Mouse (Mus musculus): ENCODE measurements around the gene Mapk3.

- TF ChIP-seq CTCF (IDR thresholded peaks at IDR 0.05; ENCODE audit: control insufficient read depth, insufficient read depth, low read length): no peak
- TF ChIP-seq POLR2A (IDR thresholded peaks at IDR 0.05; ENCODE audit: borderline replicate concordance, control insufficient read depth, low read depth, low read length): no peak
Measured at GRCm38 (mm10) chr7:126766201-126766600, 6.8 kb downstream of the Mapk3 start, which contains the start of gene Gdpd3.

All from bone marrow, adult 2 months (tissue).